Mouse (Mus musculus) CH12F3 (cell line): ENCODE data around the gene Gm20219.
"Not testable (repeated sequence)": the region's sequence is repeated elsewhere in the genome, so short reads cannot be mapped to it uniquely, and the experiment has no call there.

ENCODE experiments used
- in situ Hi-C: fragments of 300-500 bp; cut with MboI; formaldehyde crosslinking; loops from 2 replicates; pipeline ENCODE4 v1.14.3; 2020; ENCODE audit warnings: low sequenced_read_pairs

Gm20219 gene

GRCm38 (mm10) chr17:56514916-56515315, 39.3 kb downstream of the Gm20219 start:
- in situ Hi-C loops = no loop called here

GRCm38 (mm10) chr17:56514330-56514729, 39.9 kb downstream of the Gm20219 start:
- in situ Hi-C loops = no loop called here

- in situ Hi-C loops = no loop called here
These were observed 41.9 kb downstream of the Gm20219 start, which contains the start of gene Znrf4 for GRCm38 (mm10) chr17:56512310-56512709. Gene Znrf4 (minus strand): TSS chr17:56512431.

- in situ Hi-C loops = no loop called here
These were observed 42.5 kb downstream of the Gm20219 start for GRCm38 (mm10) chr17:56511707-56512090.

- in situ Hi-C loops = no loop called here
These were observed 43.0 kb downstream of the Gm20219 start for GRCm38 (mm10) chr17:56510970-56511706.

- in situ Hi-C loops = no loop called here
These were observed 43.7 kb downstream of the Gm20219 start for GRCm38 (mm10) chr17:56510473-56510969.

GRCm38 (mm10) chr17:56509707-56510472, 44.3 kb downstream of the Gm20219 start:
- in situ Hi-C loops = no loop called here

- in situ Hi-C loops = no loop called here
These were observed 45.1 kb downstream of the Gm20219 start for GRCm38 (mm10) chr17:56509021-56509640.

- in situ Hi-C loops = no loop called here
These were observed 46.8 kb downstream of the Gm20219 start for GRCm38 (mm10) chr17:56507161-56508068.

- in situ Hi-C loops = no loop called here
These were observed 47.6 kb downstream of the Gm20219 start for GRCm38 (mm10) chr17:56506417-56507065.

GRCm38 (mm10) chr17:56505401-56505800, 48.8 kb downstream of the Gm20219 start:
- in situ Hi-C loops = no loop called here

GRCm38 (mm10) chr17:56502526-56502925, 51.7 kb downstream of the Gm20219 start:
- in situ Hi-C loops = no loop called here

- in situ Hi-C loops = not testable (repeated sequence)
These were observed 52.4 kb downstream of the Gm20219 start for GRCm38 (mm10) chr17:56501635-56502400.
